Mouse (Mus musculus): ENCODE data around the gene Larp7. TPM values are rescaled to one million over a fixed set of nuclear protein-coding genes. Genes with fewer than 3 reads are reported as not detected.

The Larp7 gene
- polyA plus RNA-seq, 1 experiment from 2014 or later = 52.1 TPM

DNA sequence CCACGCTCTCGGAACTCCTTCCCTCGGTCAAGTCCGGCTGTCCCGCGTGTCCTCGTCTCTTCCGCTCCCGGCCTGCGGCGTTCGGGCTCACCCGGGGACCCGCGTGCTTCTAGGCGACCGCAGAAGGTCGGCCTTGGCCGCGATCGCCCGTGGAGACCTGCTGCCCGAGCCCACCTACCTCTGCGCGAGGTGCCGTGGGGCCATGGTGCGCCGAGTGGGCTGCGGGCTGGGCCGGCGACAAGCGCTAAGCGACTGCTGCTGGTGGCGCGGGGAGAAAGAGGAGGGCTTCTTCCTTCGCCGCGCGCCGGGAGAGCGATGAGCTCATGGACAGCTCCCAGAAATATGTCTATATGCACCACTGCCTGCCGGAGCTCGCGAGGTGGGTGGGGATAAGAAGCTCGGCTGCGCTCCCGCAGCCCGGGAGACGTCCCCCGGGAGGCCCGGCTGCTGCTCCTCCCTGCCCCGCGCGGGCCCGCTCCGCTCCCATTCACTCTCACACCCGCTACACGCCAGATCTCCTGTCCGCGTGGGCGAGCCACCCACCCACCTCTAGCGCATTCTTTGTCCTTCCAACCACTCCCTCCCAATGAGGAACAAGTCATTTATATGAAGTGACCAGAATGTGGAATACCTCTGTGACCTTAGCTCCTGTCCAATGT is 54.3 kb downstream of the Larp7 start, which contains the start of gene Ank2:
Ank2 (minus strand) TSS at position 609 of the 659 bp plus-strand sequence.
- Histone ChIP-seq H3K27ac (ENCODE audit: low read depth) (no peak within 1 kb of the TSS), H3K9me3 (ENCODE audit: control insufficient read depth, low read length) (no peaks in the 10 kb centered on the region), H3K9ac (ENCODE audit: low read length) (peak within 1 kb of the TSS; percentile 44), H3K4me2 (ENCODE audit: low read length) (peak within 1 kb of the TSS; percentile 100), H3K4me1 (replicated peaks; ENCODE audit: control insufficient read depth, insufficient read depth, low read length) (no peaks in the 10 kb centered on the region), H3K36me3 (ENCODE audit: control insufficient read depth, insufficient read depth, low read length) (no peaks in the 10 kb centered on the region), H3K4me3 (ENCODE audit: low read depth, low read length) (peak within 1 kb of the TSS; percentile 57), H3K27me3 (replicated peaks; ENCODE audit: control insufficient read depth, insufficient read depth, low read length) (peaks cover 27% of the 10 kb centered on the region)
- ATAC-seq (replicated peaks; ENCODE audit: low FRiP score, low TSS enrichment, low read depth) = peak; percentile 74
- under 1% methylated on average over 62 of the region's 62 CpGs for WGBS
- peak; percentile 79 for DNase-seq (ENCODE audit: low spot score)

DNA sequence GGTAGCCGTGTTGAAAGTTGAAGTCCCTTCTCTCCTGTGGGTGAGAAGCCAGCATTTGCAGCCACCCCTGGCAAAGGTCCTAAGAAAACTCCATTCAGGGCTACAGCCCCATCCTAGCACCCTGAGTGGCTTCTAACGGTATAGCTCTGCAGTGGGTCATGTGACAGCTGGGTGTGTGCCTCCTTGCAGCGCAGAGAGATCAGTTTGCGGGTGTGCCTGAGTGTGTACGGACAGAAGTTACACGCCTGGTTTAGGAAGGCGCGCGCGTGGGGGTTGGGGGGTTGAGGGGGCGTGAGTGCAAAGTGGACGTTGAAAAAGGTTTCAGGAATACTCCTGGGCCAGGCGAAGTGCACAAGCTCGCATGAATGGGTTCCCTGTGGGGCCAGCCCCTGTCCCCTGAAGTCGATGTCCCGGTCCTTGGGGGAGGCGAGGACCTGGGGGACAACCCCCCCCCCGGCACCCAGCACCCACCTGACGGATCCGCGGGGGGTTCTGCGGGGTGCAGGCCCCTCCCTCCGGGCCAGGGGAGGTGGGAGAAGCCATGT is 54.9 kb downstream of the Larp7 start:
- peak; percentile 53 for DNase-seq (ENCODE audit: low spot score)
- Histone ChIP-seq H3K4me2 (ENCODE audit: low read length) (peak overlapping the region; percentile 100), H3K4me3 (ENCODE audit: low read depth, low read length) (peak overlapping the region; percentile 57), H3K27me3 (replicated peaks; ENCODE audit: control insufficient read depth, insufficient read depth, low read length) (peaks cover 27% of the 10 kb centered on the region), H3K4me1 (replicated peaks; ENCODE audit: control insufficient read depth, insufficient read depth, low read length) (no peaks in the 10 kb centered on the region), H3K36me3 (ENCODE audit: control insufficient read depth, insufficient read depth, low read length) (no peaks in the 10 kb centered on the region), H3K27ac (ENCODE audit: low read depth) (no peak overlapping the region), H3K9ac (ENCODE audit: low read length) (peak overlapping the region; percentile 44), H3K9me3 (ENCODE audit: control insufficient read depth, low read length) (no peaks in the 10 kb centered on the region)
- WGBS = 2% methylated on average over 23 of the region's 23 CpGs
- ATAC-seq (replicated peaks; ENCODE audit: low FRiP score, low TSS enrichment, low read depth) = peak; percentile 76

DNA sequence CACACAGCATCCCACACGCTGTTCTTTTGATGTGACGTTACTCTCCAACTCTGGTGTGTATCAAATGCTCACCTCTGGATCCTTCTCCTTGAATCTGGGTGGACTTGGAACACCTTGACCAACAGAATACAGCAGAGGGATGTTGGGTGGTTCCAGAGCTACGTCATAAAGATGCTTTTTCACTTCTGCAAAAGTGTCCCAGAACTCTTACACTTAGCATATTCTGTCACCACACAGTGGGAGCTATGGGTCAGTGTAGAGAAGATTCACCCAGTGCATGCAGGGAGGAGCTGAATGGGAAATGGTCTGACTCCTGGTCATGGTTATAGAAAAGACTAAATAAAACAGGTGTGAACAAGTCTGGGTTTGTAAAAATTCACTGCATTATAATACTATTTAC is 60.5 kb downstream of the Larp7 start:
- DNase-seq (ENCODE audit: low spot score) (no peak), ATAC-seq (replicated peaks; ENCODE audit: low FRiP score, low TSS enrichment, low read depth) (no peak)
- Histone ChIP-seq H3K9ac (ENCODE audit: low read length) (no peak overlapping the region), H3K4me2 (ENCODE audit: low read length) (no peak overlapping the region), H3K9me3 (ENCODE audit: control insufficient read depth, low read length) (no peaks in the 10 kb centered on the region), H3K27ac (ENCODE audit: low read depth) (no peak overlapping the region), H3K36me3 (ENCODE audit: control insufficient read depth, insufficient read depth, low read length) (no peaks in the 10 kb centered on the region), H3K4me3 (ENCODE audit: low read depth, low read length) (no peak overlapping the region), H3K4me1 (replicated peaks; ENCODE audit: control insufficient read depth, insufficient read depth, low read length) (no peaks in the 10 kb centered on the region), H3K27me3 (replicated peaks; ENCODE audit: control insufficient read depth, insufficient read depth, low read length) (peaks cover 5% of the 10 kb centered on the region)
- 86% methylated on average over 3 of the region's 3 CpGs for WGBS

DNA sequence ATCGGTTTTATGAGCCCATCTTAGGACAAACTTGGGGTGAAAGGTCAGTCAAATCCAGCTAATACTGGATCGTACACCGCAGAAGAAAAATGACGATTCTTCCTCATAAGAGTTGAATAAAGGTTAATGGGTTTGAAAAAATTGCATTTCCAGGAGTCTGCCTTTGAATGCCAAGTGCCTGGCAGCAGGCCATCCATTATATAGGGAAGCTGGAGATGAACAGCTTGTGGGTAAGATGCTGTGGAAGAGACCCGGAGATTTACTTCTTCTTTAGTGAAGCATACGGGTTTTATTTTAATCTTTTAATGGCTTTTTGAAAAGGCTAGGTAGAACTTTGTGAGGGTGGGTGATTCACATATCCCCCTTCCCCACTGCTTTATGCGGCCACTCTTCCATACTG is 65.8 kb downstream of the Larp7 start:
- H3K27me3 ChIP-seq (replicated peaks; ENCODE audit: control insufficient read depth, insufficient read depth, low read length) = no peaks in the 10 kb centered on the region
- no peaks in the 10 kb centered on the region for H3K36me3 ChIP-seq (ENCODE audit: control insufficient read depth, insufficient read depth, low read length)
- H3K4me3 ChIP-seq (ENCODE audit: low read depth, low read length) = no peak overlapping the region
- H3K9ac ChIP-seq (ENCODE audit: low read length) = no peak overlapping the region
- DNase-seq (ENCODE audit: low spot score) (no peak), ATAC-seq (replicated peaks; ENCODE audit: low FRiP score, low TSS enrichment, low read depth) (no peak)
- no peak overlapping the region for H3K27ac ChIP-seq (ENCODE audit: low read depth)
- no peaks in the 10 kb centered on the region for H3K4me1 ChIP-seq (replicated peaks; ENCODE audit: control insufficient read depth, insufficient read depth, low read length)
- H3K9me3 ChIP-seq (ENCODE audit: control insufficient read depth, low read length) = no peaks in the 10 kb centered on the region
- WGBS = 69% methylated on average over 7 of the region's 7 CpGs
- H3K4me2 ChIP-seq (ENCODE audit: low read length) = no peak overlapping the region

MicroRNA genes within 50 kb of the gene (microRNA counts, 519-probe panel; counts per million panel counts)
- microRNA mmu-miR-302a (not detected), microRNA mmu-miR-302b (not detected), microRNA mmu-miR-302c (not detected), microRNA mmu-miR-302d (not detected), microRNA mmu-miR-367 (2,902 counts per million, percentile 33 among the panel's probes with 10 or more counts)

Small RNA genes lying within 50 kb of the gene (microRNA-seq; reads per million reads assigned to microRNA genes)
- gene Mir302a (158 reads per million, percentile 63 among the genes with 10 or more reads in this experiment), gene Mir302b (78.6 reads per million, percentile 56 among the genes with 10 or more reads in this experiment), gene Mir302c (15.6 reads per million, percentile 43 among the genes with 10 or more reads in this experiment), gene Mir302d (121 reads per million, percentile 60 among the genes with 10 or more reads in this experiment), gene Mir367 (not detected)

Other genes starting within 250 kb of the Larp7 start
- 37.0 and 45.6 TPM in 2 replicates for gene Ank2, start 54.0 kb downstream of the Larp7 start, polyA plus RNA-seq (2014; fragmentation: Nextera tagmentation; extraction: Ambion mirVana)
- gene Zgrf1, start 140 bp upstream of the Larp7 start, polyA plus RNA-seq (2014; fragmentation: Nextera tagmentation; extraction: Ambion mirVana) = 8.8 and 12.8 TPM in 2 replicates
- gene Neurog2, start 79.8 kb upstream of the Larp7 start, polyA plus RNA-seq (2014; fragmentation: Nextera tagmentation; extraction: Ambion mirVana) = not detected in 2 replicates
- gene Alpk1, start 227.2 kb upstream of the Larp7 start, polyA plus RNA-seq (2014; fragmentation: Nextera tagmentation; extraction: Ambion mirVana) = 1.7 and 2.9 TPM in 2 replicates
- gene Tifa, start 236.5 kb upstream of the Larp7 start, polyA plus RNA-seq (2014; fragmentation: Nextera tagmentation; extraction: Ambion mirVana) = 14.0 and 18.1 TPM in 2 replicates